Mouse (Mus musculus): ENCODE results near the gene Pknox2.

DNA sequence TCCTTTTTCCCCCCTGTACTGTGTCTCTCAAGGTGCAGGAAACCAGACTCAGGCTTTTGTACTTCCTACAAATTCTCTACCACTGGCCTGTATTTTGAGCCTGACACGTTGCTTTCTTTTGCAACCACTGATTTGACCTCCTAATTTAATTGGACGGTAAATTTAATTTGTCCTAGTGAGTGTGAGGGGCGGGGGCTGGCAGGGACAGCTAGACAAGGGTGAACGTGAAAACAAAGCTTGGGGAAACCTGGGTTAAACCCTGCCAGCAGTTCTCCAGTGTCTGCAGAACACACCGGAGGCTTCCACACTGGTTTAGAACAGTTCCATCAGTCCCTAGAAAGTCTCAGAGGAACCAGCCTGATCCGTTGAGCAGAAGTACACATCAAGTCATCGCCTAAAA, 31.4 kb downstream of the Pknox2 start:
- no peak for TF ChIP-seq HCFC1 (IDR thresholded peaks at IDR 0.05; ENCODE audit: borderline replicate concordance, insufficient read depth, low read length)
- TF ChIP-seq CHD2 (IDR thresholded peaks at IDR 0.05; ENCODE audit: low read depth, low read length), result no peak

Data from ES-E14 (cell line).